Mouse (Mus musculus) adipose tissue, adult 10 weeks (tissue): Measurements from ENCODE around the gene Nxnl2. TPM values are rescaled to one million over a fixed set of nuclear protein-coding genes. Genes with fewer than 3 reads are reported as not detected.

ENCODE experiments used
- polyA plus RNA-seq: library from polyadenylated mRNA; stranded (reverse); fragments of 350-450 nt; fragmentation: Illumina TruSeq; extraction: RNeasy Lipid Tissue Mini Kit (QIAGEN cat#74804); gene quantifications from one replicate; pipeline ENCODE4 v1.2.3, GENCODE M21; 2014; ENCODE audit warnings: low read depth, low replicate concordance

The Nxnl2 gene
- 5.3 TPM for polyA plus RNA-seq

DNA sequence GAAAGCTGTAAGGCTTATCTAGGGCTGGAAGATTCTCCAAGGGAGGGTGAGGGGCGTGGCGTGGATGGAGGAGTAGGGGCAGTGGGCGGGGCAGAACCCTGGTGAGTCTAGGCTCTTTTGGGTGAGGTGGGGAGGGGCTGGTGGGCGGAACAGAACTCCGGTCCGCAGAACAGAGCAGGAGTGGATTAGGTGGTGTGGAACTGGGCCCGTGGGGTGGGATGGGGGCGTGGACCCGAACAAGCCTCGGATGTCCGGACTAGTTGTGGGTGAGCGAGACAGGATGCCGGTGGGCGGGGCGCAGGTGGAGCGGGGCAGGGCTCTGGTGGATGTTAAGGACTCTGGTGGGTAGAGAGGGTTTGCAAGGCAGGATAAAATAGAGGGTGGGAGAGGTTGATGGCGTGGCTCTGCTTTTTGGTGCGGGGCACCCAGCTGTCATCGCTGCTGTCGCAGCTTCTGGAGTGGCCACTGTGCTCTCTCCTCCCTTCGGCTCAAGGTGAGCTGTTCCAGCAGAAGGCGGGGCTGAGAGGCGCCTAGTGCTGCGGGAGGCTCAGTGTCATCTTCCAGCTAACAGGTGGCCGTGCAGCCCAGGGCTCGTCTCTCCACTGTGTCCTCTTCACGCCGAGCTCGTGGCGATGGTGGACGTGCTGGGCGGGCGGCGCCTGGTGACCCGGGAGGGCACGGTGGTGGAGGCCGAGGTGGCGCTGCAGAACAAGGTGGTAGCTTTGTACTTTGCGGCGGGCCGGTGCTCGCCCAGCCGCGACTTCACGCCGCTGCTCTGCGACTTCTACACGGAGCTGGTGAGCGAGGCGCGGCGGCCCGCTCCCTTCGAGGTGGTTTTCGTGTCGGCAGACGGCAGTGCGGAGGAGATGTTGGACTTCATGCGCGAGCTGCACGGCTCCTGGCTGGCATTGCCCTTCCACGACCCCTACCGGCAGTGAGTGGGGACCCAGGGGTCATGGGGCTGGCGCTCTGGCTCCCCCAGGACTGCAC lies at the start of gene Nxnl2:
Gene Nxnl2 (plus strand): TSS at position 332 of the 990 bp plus-strand sequence.

Other genes with a start within 250 kb of the Nxnl2 start
- gene Spin1, start 70.1 kb upstream of the Nxnl2 start, polyA plus RNA-seq, result 44.3 TPM
- 11.7 TPM for gene S1pr3, start 237.6 kb downstream of the Nxnl2 start, polyA plus RNA-seq